Mouse (Mus musculus): ENCODE measurements around the gene Hist1h4f.
"Not testable (repeated sequence)": the region's sequence is repeated elsewhere in the genome, so short reads cannot be mapped to it uniquely, and the experiment has no call there.

GRCm38 (mm10) chr13:23585442-23586098 lies 34.1 kb upstream of the Hist1h4f start:
- TF ChIP-seq EP300 (IDR thresholded peaks at IDR 0.05) = peak; percentile 70
- TF ChIP-seq CTCF (IDR thresholded peaks at IDR 0.05) = not testable (repeated sequence)

All from lung, postnatal 0 days (tissue).